Mouse (Mus musculus) liver, postnatal 0 days (tissue): Measurements from ENCODE around the gene Porcn.

Experiments
- CTCF ChIP-seq: sonication (generic); IDR thresholded peaks from 2 replicates; pipeline ENCODE4 v1.5.1; 2016; ENCODE audit warnings: antibody characterized with exemption, low read depth
- EP300 ChIP-seq: IDR thresholded peaks from 2 replicates; pipeline ENCODE4 v1.6.1; 2016; ENCODE audit warnings: antibody characterized with exemption, low read depth, mild to moderate bottlenecking

DNA sequence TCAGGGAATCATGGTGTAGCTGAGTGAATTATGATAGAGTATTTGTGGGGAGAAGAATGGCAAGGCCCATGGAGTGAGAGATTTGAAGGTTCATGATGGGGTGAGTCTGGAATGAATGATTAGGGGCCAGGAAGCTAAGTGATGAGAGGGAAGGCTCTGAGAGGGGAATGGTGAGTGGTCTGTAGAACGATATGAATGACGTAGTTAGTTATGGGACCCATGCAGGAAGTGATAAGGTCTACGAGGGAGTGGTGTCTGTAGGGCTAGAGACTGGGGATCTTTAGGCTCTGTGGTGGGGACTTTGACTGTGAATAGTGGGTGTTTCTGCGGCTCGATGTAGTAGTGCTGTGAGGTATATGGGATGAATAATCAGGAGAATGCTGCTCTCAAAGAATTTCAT lies 26.7 kb downstream of the Porcn start:
- TF ChIP-seq CTCF (no peak), EP300 (no peak)
